Mouse (Mus musculus) erythroblast, embryonic 14.5 days (primary cell): ENCODE results near the gene Mbnl1. TPM values are rescaled to one million over a fixed set of nuclear protein-coding genes. Genes with fewer than 3 reads are reported as not detected.

Source experiments
- H3K27me3 ChIP-seq: 2 replicates; pipeline ENCODE4 v1.6.1; 2012; ENCODE audit warnings: inconsistent platforms; ENCODE audit not compliant: control insufficient read depth
- H3K36me3 ChIP-seq: 2 replicates; pipeline ENCODE4 v1.6.1; 2012; ENCODE audit warnings: mild to moderate bottlenecking, inconsistent platforms; ENCODE audit not compliant: control insufficient read depth
- H3K4me1 ChIP-seq: 2 replicates; pipeline ENCODE4 v1.6.1; 2012; ENCODE audit warnings: inconsistent platforms; ENCODE audit not compliant: control insufficient read depth
- H3K4me3 ChIP-seq: replicated peaks from 2 replicates; pipeline ENCODE3; 2012; ENCODE audit warnings: moderate library complexity, mild to moderate bottlenecking, inconsistent platforms
- H3K9me3 ChIP-seq: 2 replicates; pipeline ENCODE4 v1.6.1; 2012; ENCODE audit warnings: low read length, inconsistent platforms, mixed read lengths; ENCODE audit not compliant: control insufficient read depth
- GATA1 ChIP-seq: IDR thresholded peaks from 2 replicates; pipeline ENCODE4 v1.6.1; 2012; ENCODE audit warnings: low read length, inconsistent platforms, mixed read lengths
- TAL1 ChIP-seq: IDR thresholded peaks from 3 replicates; pipeline ENCODE4 v1.6.1; 2012; ENCODE audit warnings: low read length, inconsistent platforms, mixed read lengths
- polyA plus RNA-seq: library from polyadenylated mRNA; stranded (reverse); fragments of >175 nt; gene quantifications from 2 replicates; pipeline ENCODE4 v1.2.3, GENCODE M21; 2012

Mbnl1 gene
- polyA plus RNA-seq, 1 experiment, result 1.6 TPM

DNA sequence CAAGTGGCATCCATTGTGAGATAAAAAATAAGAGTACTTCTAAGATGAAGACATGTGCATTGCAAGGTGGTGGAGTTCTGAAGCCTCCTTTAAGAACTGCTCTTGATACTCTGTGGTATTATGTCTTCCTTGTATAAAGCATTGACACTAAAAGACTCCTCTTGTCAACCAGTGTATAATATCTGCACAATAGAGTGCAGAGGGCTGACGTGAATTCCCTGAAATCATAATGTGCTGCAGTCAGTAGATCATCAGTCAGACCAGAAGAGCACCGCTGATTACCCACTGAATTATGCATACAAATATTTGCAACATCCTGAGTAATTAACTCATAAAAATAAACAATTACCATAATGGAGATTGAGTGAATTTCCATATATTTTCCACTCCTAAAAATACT lies 97.2 kb downstream of the Mbnl1 start:
- Histone ChIP-seq H3K4me3 (no peak overlapping the region), H3K27me3 (no peaks in the 10 kb centered on the region), H3K9me3 (no peaks in the 10 kb centered on the region), H3K36me3 (peaks cover 32% of the 10 kb centered on the region), H3K4me1 (peaks cover 81% of the 10 kb centered on the region)
- TF ChIP-seq GATA1, result no peak

DNA sequence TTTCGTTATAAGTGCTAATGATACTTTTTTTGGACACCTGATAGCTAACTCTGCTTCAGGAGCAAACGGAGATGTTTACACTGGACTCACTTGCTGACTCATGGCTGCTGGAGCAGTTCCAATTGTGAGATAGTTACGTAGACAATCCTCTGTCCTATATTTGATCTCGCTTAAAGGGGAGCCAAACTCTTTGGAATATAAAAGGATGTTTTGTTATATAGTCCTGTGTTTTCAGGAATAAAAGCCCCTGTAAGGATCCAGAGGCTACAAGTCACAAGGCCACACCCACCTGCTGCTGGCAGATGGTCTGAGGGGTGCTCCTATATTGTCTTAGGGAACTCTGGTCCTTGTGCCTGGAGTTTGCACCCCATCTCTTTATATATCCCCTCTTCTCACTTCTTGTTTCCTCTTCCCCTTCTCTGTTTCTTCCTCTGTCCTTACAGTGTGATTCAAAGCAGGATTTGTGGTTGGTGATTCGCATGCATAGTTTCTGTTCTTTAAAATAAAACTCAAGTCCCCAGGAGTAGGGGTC lies 97.9 kb downstream of the Mbnl1 start:
- H3K9me3 ChIP-seq, result no peaks in the 10 kb centered on the region
- H3K4me1 ChIP-seq, result peaks cover 85% of the 10 kb centered on the region
- TF ChIP-seq GATA1, result no peak
- TF ChIP-seq TAL1, result no peak
- peak overlapping the region; percentile 41 for H3K4me3 ChIP-seq
- peaks cover 34% of the 10 kb centered on the region for H3K36me3 ChIP-seq
- no peaks in the 10 kb centered on the region for H3K27me3 ChIP-seq

DNA sequence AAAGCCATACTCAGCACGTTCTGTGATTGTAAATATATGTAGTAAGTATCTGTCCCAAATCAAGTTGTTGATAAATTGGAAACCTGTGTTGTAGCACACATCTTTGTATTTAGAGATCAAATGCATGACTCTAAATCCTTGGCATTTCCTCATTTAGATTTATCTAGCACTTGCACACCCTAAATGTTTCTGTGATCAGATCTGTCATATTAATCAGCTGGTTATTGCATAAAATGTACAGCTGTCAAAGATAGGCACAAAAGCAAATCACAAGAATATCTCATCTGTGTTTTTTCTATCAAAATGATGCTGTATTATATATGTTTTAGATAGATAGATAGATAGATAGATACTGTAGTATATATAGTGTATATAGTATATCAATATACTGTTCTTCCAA lies 98.9 kb downstream of the Mbnl1 start:
- no peak overlapping the region for H3K4me3 ChIP-seq
- H3K36me3 ChIP-seq, result peaks cover 25% of the 10 kb centered on the region
- H3K4me1 ChIP-seq, result peaks cover 87% of the 10 kb centered on the region
- H3K9me3 ChIP-seq, result no peaks in the 10 kb centered on the region
- no peak for TF ChIP-seq GATA1
- TF ChIP-seq TAL1, result no peak
- H3K27me3 ChIP-seq, result no peaks in the 10 kb centered on the region

DNA sequence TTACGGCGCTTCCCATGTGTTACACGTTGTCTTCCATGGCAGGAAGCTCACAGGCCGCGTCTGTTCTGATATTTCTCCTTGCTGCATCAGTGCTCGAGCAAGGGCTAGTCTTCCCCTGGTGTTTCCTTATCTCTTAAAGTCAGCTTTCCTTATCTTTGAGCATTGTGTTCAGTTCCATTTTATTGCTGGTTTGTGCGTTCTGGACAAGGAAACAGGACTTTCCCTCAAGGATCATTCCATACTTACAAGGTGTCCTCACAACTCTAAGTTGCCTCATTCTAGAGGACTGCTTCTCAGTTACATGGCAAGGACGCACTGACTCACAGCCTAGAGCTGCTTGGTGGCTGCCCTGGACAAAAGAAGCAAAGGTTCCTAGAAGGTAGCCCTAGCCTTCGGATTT lies 101.6 kb downstream of the Mbnl1 start:
- Histone ChIP-seq H3K4me3 (peak overlapping the region; percentile 10), H3K4me1 (peaks cover 75% of the 10 kb centered on the region)

DNA sequence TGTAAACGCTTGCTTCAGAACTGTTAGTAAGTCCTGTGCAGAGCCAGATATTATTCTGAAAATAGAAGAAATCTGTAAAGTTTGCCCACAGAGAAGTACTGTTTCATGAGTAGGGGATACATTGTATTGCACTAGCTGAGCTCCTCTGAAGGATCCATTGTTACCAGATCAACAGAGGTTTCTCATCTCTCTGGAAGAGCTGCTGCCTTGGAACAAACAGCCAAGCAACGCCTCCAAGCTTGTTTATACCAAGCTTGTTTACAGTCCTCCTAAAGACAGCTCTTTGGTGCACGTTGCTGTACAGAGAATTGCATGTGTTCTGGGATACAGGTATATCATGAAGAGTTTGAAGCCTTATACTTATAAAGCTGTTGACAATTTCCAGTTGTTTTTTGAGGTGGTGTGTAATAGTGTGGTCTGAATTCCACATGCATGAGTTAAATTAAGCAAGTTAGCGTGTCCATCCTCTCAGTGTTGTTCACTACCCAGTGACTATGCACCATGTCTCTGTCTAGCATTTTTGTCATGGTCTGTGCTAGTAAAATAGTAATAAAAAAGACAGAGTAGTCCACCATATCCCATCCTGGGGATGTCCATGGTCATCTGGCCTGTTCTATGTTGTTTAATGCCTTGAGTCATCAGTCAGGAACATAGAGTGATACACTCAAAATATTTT lies 102.4 kb downstream of the Mbnl1 start:
- TF ChIP-seq GATA1 (no peak), TAL1 (no peak)
- Histone ChIP-seq H3K27me3 (no peaks in the 10 kb centered on the region), H3K36me3 (peaks cover 29% of the 10 kb centered on the region), H3K4me3 (no peak overlapping the region), H3K4me1 (peaks cover 72% of the 10 kb centered on the region), H3K9me3 (no peaks in the 10 kb centered on the region)

More for the DNA sequence above, 101.6 kb downstream of the Mbnl1 start:
- Histone ChIP-seq H3K36me3 (peaks cover 32% of the 10 kb centered on the region), H3K27me3 (no peaks in the 10 kb centered on the region), H3K9me3 (no peaks in the 10 kb centered on the region)
- peak; percentile 54 for TF ChIP-seq TAL1
- peak; percentile 59 for TF ChIP-seq GATA1

DNA sequence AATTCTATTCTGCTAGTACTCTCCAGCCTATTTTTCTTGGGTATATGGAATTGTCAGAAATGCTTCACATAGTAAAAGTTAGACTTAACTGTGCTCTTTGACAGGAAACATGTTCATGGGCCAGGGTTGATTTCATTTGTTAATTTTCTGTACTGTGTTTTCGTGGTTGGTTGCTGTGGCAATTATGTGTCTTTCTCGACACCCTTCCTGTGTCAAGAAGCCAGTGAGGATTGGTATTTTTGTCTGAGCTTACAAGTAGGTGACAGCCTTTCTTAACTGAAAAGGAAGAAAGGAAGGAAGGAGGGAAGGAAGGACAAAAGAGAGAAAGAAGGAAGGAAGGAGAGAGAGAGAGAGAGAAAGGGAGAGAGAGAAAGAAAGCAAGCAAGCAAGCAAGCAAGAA lies 103.3 kb downstream of the Mbnl1 start:
- Histone ChIP-seq H3K36me3 (peaks cover 32% of the 10 kb centered on the region), H3K27me3 (no peaks in the 10 kb centered on the region), H3K4me1 (peaks cover 71% of the 10 kb centered on the region), H3K9me3 (no peaks in the 10 kb centered on the region), H3K4me3 (no peak overlapping the region)
- TF ChIP-seq TAL1 (no peak), GATA1 (no peak)

DNA sequence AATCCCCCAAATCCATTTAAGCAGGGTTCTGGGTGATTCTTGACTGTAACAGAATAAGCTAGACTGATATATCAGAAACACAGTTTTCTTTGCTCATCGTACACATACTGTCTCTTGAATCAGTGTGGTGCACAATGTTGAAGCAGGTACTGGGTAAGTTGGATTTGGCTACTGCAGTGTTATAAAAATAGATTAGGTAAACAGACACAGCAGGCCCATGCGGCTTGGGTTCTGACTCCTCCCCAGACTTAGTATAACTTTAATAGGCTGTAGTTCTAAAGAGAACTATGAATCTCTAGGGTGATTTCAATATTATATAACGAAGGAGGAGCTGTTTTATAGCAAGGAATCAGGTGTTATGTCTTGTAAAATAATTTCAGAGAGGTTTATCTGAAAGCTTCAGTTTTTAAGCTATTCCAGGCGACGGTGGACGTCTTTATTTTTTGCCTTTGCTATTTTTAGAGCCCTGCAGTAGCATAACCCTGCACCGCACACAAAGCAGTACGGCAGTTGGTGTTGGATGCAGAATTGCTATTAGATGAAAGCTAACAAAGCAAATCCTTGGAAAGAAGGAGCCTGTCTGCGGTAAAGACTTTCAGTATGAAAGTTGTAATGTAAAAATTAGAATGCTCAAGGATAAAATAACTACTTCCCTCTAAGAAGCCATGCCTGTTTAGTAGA lies 103.9 kb downstream of the Mbnl1 start:
- Histone ChIP-seq H3K36me3 (peaks cover 29% of the 10 kb centered on the region), H3K4me3 (no peak overlapping the region), H3K9me3 (no peaks in the 10 kb centered on the region), H3K4me1 (peaks cover 66% of the 10 kb centered on the region), H3K27me3 (no peaks in the 10 kb centered on the region)
- TF ChIP-seq GATA1 (no peak), TAL1 (no peak)

DNA sequence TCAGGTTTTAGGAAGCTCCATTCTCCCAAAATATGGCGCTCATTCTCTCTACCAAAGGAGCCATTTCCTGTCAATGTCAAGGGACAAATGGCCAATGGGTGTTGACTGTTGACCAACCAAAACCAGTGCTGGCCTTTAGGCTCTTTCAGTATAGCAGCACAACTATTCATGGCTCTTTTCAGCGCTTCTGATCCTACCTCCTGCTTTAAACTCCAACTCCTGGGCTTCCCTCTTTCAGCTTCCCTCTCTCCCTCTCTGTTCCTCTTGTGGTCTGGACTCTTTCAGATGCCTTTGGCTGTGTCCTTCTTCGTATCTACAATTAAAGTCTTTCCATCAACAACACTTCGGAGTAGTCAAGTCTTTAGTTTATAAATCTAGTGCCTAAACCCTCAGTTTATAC lies 107.2 kb downstream of the Mbnl1 start:
- no peak for TF ChIP-seq TAL1
- TF ChIP-seq GATA1, result no peak
- H3K27me3 ChIP-seq, result no peaks in the 10 kb centered on the region
- H3K4me3 ChIP-seq, result no peak overlapping the region
- H3K36me3 ChIP-seq, result peaks cover 21% of the 10 kb centered on the region
- no peaks in the 10 kb centered on the region for H3K9me3 ChIP-seq
- H3K4me1 ChIP-seq, result peaks cover 41% of the 10 kb centered on the region

DNA sequence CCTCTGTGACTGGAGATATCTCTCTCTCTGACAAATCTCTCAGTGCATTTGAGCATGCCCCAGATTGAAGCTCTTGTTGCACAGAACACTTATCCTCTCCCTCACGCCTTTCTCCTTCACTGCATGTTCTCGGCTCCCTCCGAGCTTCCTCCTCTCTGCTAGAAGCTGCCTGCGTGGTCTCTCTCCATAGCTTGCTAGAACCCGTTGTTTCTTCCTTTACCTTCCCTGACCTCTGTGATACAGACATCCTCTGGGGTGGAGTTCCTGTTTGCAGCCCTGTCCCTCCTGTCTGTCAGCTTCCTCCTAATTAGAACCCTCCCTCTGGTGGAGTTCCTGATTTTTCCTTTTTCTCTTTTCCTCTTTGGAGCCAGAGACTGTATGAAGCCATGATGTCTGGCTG lies 108.1 kb downstream of the Mbnl1 start:
- Histone ChIP-seq H3K27me3 (no peaks in the 10 kb centered on the region), H3K36me3 (peaks cover 15% of the 10 kb centered on the region), H3K4me1 (peaks cover 33% of the 10 kb centered on the region), H3K9me3 (no peaks in the 10 kb centered on the region), H3K4me3 (no peak overlapping the region)
- TF ChIP-seq GATA1 (no peak), TAL1 (no peak)
